Mouse (Mus musculus): ENCODE measurements around the gene Epn2. TPM values are rescaled to one million over a fixed set of nuclear protein-coding genes. Genes with fewer than 3 reads are reported as not detected.

The Epn2 gene
- total RNA-seq, 2 experiments from 2014 or later: 0.38 TPM; not detected in 1

DNA sequence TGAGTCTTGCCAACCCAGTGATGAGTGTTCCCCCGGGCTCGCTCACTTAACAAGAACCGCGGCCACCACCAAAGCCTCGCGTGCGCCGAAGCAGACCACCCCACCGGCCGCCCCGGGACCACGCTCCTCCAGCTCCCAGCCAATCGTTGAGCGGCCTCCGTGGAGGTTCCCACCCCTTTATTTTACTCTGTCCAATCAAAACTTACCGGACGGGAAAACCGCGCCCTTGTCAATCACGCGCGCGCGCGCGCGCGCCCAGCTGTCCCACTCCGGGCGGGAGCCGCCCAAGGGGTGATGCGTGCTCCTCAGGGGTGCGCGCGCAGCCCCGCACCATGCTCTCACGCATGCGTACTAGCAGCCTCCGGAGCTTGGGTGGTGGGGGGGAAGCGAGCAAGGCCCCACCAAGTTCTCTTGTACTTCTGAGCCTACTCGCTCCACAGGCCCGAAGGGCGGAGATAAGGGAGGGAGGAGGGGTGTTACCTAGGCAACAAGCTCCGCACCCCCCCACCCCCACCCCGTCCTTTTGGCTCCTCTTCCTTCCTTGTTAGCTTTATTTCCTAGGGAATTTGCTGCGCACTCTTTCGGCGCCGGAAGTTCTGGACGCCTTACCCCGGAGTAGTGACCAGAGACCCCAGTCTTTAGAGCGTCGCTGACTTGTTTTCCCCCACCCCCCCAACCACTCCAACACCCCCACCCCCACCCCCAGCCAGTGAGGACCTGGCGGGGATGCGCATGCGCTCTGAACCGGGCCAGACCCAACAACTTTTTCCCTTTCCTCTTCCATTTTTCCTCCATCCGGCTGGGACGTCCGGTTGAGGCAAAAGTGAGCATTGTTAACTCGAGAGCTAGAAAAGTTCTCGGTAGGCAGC, 85.1 kb downstream of the Epn2 start, which contains the start of gene Mapk7:
Gene Mapk7, minus strand, starts transcription at position 278 of the 869 bp plus-strand sequence.
- peak; percentile 88 for ATAC-seq (replicated peaks; ENCODE audit: low FRiP score, low TSS enrichment, poor library complexity, severe bottlenecking)

DNA sequence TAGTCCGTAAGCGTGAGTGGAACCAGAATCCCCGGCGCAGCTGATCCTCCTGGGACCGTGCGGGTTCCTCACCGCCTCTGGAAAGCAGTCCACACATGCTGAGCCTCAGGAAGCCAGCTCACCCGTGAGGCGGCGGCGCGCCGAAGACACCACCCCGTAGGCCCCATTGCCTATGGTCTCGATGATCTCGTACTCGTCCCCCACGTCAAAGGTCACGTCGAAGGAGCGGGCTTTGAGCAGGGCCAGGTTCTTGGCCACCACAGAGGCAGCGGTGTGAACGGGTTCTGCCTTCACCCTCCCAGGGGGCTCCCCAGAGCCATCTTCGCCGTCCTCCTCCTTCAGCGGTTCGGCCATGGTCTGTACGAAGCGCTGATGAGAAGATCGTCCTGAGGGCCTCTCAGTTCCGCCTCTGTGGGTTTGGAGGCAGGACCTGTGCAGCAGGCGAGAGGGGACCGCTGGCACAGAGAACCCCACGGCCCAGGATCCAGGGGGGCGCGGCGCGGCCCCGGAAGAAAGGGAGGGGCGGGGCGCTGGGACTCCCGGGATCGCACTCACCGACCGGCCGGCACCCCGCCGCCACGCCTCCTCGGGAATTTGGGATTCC, 85.9 kb downstream of the Epn2 start:
- peak; percentile 56 for ATAC-seq (replicated peaks; ENCODE audit: low FRiP score, low TSS enrichment, poor library complexity, severe bottlenecking)

DNA sequence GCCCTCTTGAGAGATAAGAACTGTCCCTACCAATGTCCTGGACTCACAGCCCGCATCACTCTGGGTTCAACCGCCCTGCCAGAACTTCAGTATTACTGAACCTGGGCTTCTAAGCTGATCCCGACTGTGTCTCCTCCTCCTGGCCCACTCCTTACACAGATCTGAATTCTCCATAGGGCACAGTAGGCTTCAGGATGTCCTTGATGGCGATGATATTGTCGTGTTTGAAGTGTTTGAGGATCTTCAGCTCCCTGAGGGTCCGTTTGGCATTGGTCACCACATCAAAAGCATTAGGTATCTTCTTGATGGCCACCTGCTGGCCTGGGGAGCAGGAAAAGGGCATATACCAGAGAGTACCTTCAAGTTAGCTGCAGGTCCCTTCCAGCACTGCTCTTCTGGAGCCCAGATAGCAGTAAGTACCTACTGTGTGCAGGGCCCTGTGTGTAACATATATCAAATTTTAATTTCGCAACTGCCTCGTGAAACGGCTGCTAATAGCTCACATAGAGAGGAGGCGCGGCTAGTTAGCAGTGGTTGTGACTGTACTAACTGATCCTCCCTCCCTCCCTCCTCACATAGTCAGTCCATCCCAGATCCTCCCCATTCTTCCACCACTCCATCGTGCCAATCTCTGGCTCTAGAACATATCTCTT, 86.6 kb downstream of the Epn2 start:
- no peak for ATAC-seq (replicated peaks; ENCODE audit: low FRiP score, low TSS enrichment, poor library complexity, severe bottlenecking)

DNA sequence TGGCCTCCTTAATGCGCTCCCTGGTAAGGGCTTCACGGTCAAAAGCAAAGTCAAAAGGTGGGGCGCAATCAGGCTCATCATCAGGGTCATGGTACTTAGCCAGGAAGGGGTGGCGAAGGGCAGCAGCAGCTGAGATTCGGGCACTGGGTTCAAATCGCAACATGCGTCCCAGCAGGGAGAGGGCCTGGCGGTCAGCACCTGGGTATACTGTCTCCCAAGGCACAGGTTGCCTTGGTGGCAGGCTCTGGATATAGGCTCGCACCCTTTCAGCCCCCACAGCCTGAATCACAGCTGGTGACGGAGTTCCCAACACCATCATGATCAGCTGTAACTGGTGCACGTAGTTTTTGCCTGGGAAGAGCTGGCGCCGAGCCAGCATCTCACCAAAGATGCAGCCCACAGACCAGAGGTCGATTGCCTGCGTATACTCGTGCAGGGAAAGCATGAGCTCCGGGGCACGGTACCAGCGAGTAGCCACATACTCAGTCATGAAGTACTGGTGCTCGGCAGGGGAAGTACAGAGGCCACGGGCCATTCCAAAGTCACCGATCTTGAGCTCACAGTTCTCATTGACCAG, 88.5 kb downstream of the Epn2 start:
- no peak for ATAC-seq (replicated peaks; ENCODE audit: low FRiP score, low TSS enrichment, poor library complexity, severe bottlenecking)

DNA sequence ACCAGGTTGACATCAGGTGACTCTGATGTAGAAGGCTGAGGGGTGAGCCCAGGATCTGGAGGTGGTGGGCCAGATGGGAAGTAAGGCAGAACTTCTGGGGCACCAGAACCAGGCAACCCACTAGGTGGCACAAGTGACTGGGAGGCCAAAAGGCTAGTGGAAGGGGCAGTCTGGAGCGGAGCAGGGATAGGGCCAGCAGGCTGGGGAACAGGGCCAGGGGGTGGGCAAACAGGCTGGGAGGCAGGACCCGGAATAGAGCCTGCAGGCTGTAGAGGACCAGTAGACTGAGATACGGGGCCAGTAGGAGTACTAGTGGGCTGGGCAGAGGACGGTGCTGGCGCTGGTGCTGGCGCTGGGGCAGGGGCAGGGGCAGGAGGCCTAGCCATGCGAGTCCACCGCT, 89.6 kb downstream of the Epn2 start:
- ATAC-seq (replicated peaks; ENCODE audit: low FRiP score, low TSS enrichment, poor library complexity, severe bottlenecking): no peak

DNA sequence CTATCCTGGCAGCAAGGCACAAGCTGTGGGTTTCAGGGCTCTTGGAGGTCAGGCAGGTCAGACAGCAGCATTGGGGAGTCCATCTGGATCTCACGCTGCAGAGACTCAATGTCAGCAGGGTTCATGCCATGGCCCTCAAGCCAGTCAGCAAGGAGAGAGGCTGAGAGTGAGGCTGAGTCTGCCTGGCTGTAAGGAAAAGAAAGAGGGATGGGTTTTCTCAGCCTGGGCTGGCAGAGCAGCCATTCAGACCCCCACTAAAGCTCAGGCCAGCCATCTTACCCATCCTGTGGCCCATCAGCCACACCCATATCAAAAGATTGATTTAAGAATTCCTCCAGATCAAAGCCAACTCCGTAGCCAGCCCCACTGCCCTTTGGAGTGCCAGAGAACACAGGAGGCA, 90.4 kb downstream of the Epn2 start:
- ATAC-seq (replicated peaks; ENCODE audit: low FRiP score, low TSS enrichment, poor library complexity, severe bottlenecking): no peak

DNA sequence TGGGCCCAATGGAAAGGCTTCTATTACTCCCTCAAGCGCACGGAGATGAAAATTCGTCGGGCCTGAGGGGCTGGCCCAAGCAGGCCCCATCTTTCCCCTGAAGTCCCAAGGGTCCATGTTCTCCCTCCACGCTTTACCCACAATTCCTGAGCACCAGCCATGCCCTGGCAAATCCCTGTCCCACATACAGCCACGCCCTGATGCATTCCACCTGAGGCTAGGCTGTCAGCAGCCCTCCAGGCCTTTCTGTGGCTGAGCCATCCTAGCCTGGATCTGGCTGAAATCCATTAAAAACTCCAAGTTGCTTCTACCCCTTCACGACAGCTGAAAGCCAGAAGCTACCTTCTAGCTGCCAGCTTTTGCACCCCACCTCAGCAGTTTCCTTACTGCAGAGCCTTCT, 91.6 kb downstream of the Epn2 start:
- no peak for ATAC-seq (replicated peaks; ENCODE audit: low FRiP score, low TSS enrichment, poor library complexity, severe bottlenecking)

DNA sequence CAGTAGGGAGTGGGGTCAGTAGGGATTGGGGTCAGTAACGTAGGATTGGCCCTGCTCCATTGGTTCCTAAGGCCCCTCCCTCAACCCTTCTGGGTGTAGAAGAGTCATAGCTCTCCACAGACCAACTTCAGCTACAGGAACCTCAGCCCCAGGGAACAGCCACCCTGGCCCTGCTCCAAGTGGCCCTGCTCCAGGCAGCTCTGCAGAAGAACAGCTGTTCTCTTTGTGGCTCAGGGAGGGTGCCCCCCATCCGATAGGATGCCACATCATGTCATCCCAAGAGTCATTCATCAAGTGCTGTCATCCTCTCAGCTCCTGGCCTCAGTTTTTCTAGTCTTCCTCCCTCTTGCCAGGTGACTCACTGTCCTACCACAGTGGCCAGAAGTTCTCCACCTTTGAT, 92.1 kb downstream of the Epn2 start:
- no peak for ATAC-seq (replicated peaks; ENCODE audit: low FRiP score, low TSS enrichment, poor library complexity, severe bottlenecking)

DNA sequence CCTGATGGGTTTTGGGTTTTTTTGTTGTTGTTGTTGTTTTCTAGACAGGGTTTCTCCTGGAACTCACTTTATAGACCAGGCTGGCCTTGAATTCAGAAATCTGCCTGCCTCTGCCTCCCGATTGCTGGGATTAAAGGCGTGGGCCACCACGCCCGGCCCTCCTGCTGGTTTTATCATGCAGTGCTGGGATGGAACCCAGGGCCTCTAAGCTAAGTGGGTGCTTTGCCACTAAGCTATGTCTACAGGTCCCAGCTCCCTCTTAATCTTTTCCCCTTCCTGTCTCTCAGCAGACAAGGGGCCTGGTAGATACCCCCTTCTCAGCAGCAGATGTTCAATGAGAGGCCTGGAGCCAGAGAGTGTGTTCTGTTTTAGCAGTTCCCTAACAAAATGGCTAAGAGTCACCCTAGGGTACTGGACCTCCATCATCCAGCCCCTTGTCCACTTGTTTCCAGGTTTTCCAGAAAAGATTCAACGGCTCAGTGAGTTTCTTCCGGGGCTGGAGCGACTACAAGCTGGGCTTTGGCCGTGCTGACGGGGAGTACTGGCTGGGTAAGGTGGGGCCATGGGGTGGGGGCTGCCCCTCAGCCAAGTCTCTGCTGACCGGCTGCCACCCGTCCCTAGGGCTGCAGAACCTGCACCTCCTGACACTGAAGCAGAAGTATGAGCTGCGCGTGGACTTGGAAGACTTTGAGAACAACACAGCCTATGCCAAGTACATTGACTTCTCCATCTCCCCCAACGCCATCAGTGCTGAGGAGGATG, 92.8 kb downstream of the Epn2 start:
- no peak for ATAC-seq (replicated peaks; ENCODE audit: low FRiP score, low TSS enrichment, poor library complexity, severe bottlenecking)

DNA sequence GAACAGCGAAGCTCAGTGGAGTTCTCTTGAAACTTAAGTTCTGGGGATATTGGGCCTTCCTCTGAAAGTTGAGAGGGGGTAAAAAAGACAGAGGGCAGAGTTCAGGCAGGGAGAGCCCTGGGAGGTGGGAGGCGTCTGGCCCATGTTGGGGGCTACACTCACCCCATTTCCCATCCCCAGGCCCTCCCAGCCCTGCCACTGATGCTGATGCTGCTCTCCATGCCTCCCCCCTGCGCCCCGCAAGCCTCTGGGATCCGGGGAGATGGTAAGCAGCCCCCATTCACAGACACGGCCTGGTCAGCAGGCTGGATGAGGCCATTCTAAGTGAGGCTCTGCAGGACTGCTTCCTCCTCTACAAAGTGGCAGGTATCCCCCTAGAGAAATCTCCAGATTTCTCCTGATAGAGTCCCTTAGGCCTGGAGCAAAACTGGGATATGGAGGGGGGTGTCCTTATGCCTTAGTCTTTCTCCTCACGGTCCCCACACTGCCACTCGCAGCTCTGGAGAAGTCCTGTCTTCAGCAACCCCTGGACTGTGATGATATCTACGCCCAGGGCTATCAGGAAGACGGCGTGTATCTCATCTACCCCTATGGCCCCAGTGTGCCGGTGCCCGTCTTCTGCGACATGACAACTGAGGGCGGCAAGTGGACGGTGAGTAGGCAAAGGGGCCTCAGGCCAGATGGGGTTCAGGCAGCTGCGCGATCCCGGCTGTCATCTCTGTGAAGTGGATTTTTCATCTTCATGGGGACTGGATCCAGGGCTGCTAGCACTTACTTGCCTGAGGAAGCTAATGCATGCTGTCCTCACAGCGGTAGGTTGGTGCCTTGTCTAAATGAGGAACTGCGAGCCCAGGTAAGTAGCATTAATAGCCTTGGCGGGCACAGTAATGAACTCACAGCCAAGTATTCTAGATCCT, 93.7 kb downstream of the Epn2 start:
- ATAC-seq (replicated peaks; ENCODE audit: low FRiP score, low TSS enrichment, poor library complexity, severe bottlenecking): no peak

DNA sequence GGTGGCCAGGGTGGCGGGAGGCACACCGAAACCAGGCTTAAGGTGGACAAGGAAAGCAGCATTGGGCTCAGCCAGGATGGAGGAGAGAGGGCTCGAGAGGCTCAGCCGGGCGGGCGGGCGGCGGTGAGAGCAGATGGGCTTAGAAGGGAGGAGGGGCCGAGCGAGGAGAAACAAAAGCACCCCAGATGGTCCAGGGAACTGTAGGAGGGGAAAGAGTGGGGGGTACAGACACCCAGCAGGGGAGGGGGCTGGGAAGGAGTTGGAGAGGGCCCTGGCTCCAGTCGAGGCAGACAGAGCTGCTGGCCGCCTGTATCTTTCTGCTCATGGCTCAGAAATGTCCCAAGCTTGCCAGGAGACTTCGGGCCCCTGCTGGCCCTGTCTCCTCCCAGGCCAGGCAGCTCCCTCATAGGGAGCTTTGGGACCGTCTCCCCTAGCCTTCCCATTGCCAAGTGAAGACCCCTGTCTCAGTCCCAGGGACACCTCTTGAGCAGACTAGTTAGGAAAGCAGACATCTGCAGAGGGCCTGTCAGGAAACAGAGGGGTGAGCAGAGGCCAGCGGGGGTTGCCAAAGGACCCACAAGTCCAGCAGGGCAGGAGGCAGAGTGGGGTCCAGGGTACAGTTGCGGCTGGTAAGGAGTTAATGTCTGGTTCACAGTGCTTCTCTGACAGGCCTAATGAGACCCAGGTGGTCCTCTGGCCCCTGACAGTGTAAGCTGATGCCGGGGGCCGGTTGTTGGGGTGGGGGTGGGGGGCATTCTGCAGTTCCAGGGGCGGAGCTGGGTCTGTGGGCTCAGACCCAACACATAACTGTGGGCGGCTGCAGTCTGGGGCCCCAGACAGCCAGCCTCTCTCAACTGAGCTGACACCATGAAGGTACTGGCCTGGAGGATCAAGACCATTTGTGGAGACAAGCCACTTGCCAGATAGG, 94.6 kb downstream of the Epn2 start, which contains the start of gene Mfap4:
Gene Mfap4, plus strand, starts transcription at position 819 of the 928 bp plus-strand sequence.
- no peak for ATAC-seq (replicated peaks; ENCODE audit: low FRiP score, low TSS enrichment, poor library complexity, severe bottlenecking)

DNA sequence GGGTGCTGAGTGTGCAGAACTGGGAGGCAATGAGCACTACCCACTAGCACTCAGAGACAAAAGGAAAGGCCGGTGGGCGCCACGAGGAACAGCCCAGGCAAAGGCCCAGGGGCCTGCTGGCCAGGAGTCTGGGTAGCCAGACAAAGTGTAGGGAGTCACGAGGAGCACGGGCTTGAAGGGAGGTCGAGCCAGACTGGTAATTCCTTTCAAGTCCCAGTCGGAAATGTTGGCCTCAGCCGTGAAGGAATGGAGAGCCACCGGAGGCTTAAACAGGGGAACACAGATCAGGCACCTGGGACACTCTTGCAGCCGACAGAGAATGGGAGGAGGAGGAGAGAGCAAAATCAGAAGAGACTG, 95.3 kb downstream of the Epn2 start:
- no peak for ATAC-seq (replicated peaks; ENCODE audit: low FRiP score, low TSS enrichment, poor library complexity, severe bottlenecking)

DNA sequence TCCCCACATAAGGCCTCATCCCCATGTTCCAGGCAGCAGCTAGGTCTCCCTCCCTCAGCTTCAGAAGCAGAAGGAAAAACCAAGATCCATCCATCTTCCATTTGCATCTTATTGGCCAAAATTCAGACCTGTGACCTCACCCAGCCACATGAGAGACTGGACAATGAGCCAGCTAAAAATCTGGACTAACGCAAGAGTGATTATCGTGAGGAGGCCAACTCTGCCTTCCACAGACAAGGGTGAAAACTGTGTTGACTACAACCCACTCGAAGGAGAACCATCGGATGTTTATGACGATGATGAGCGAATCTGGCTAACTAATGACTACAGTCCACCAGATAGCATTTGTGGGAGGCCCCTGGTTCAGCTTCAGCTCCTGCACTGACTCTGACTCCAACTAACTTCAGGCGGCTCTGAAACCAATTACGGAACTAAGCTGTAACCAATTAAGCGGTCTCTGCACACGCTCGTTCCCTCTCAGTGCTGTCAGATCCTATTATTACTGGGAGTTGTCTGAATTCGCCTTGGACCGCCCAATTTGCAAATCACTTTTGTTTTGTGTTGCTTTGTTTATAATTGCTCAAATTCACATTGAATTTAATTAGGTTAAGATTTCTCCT, 96.2 kb downstream of the Epn2 start:
- no peak for ATAC-seq (replicated peaks; ENCODE audit: low FRiP score, low TSS enrichment, poor library complexity, severe bottlenecking)

DNA sequence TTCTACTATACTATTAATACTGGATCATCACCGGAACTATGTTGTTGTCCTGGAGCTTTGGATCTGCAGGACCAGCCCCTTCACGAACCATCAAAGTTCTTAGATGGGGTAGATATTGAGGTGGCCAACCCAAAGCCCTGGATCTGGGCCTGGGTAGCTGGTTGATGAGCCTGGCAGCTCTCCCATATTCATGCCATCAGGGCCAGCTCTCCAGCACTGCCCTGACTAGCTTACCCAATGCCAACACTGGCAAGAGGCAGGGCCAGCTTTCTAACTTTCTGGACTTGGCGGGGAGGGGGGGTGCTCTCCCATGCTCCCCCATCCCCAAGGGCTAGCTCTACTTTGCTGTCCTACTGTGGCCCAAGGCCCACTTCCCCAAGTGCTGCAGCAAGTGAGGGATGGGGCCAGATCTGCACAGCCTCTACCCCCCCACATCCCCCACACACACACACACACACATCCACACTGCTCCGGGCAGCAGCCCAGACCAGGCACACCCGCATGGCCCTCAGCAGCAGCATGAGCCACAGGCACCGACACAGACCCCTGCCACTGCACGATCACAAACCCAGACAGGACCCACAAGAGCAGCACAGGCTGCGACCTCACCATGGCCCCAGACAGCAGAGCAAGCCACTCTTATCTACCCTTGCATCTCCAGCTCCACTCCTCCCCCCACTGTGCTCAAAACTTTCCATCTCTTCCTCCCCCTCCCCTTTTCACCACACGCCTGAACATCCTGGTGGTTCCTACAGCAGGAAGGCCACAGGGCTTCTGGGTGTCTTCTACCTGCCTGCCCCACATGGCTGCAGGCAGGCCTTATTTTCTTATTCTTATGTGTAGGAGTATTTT, 98.0 kb downstream of the Epn2 start:
- no peak for ATAC-seq (replicated peaks; ENCODE audit: low FRiP score, low TSS enrichment, poor library complexity, severe bottlenecking)

DNA sequence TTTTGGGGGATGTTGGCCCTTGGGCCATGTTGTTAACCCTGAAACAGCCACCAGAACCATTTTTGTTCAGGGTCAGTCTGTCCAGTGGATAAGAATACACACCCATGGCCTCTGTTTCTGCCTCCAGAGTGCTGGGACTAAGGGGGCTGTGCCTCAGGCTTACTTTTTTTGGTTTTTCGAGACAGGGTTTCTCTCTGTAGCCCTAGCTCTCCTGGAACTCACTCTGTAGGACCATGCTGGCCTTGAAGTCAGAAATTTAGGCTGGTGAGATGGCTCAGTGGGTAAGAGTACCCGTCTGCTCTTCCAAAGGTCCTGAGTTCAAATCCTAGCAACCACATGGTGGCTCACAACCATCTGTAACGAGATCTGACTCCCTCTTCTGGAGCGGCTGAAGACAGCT, 100.7 kb downstream of the Epn2 start:
- no peak for ATAC-seq (replicated peaks; ENCODE audit: low FRiP score, low TSS enrichment, poor library complexity, severe bottlenecking)

Data from megakaryocyte-erythroid progenitor cell, adult 5-6 weeks (primary cell).